Mouse (Mus musculus): Measurements from ENCODE around the gene Ube4b. TPM values are rescaled to one million over a fixed set of nuclear protein-coding genes. Genes with fewer than 3 reads are reported as not detected.

Gene Ube4b
- 33.5 TPM for polyA plus RNA-seq (2017; shearing (Covaris generic))

GRCm38 (mm10) chr4:149426325-149427199, at the start of gene Ube4b:
TSS of gene Ube4b (minus strand) at chr4:149426749.

DNA sequence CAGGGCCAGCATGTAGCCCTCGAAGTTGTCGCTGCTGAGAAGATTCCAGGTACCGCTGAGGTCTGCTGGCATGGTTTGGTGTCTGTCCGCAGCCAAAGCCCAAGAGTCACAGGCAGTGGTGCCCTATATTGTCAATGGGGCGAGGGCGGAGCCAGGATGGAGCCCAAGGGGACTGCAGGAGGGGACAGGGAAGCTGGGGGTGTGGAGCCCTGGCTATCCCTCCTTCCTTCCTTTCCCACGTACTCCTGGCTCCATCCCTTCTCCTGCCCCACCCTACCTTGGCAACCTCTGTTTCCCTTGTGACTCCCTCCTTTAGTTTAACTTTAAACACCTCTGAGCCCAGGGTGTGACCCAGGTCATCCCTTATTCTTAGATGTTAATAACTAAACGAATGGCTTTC, 28.3 kb upstream of the Ube4b start, which contains the start of gene Rbp7:
Rbp7 (minus strand) TSS at position 100 of the 400 bp plus-strand sequence.

GRCm38 (mm10) chr4:149307596-149308490, 118.7 kb downstream of the Ube4b start, which contains the start of gene Kif1b:
TSS of gene Kif1b (minus strand) at chr4:149307693.

Other genes starting within 250 kb of the Ube4b start
- 46.3 TPM for gene Kif1b, start 119.1 kb downstream of the Ube4b start, polyA plus RNA-seq (2017; shearing (Covaris generic))
- gene Rbp7, start 28.2 kb upstream of the Ube4b start, polyA plus RNA-seq (2017; shearing (Covaris generic)), result not detected
- not detected for gene Tmem274, start 50.6 kb upstream of the Ube4b start, polyA plus RNA-seq (2017; shearing (Covaris generic))
- 4.8 TPM for gene Nmnat1, start 58.5 kb upstream of the Ube4b start, polyA plus RNA-seq (2017; shearing (Covaris generic))
- gene Lzic, start 58.5 kb upstream of the Ube4b start, polyA plus RNA-seq (2017; shearing (Covaris generic)), result 20.3 TPM
- gene Ctnnbip1, start 91.5 kb upstream of the Ube4b start, polyA plus RNA-seq (2017; shearing (Covaris generic)), result 3.5 TPM
- 26.5 TPM for gene Clstn1, start 159.7 kb upstream of the Ube4b start, polyA plus RNA-seq (2017; shearing (Covaris generic))